Mouse (Mus musculus) liver, adult 10 weeks (tissue): ENCODE data around the gene Gm10310. TPM values are rescaled to one million over a fixed set of nuclear protein-coding genes. Genes with fewer than 3 reads are reported as not detected.

ENCODE experiments used
- polyA plus RNA-seq: library from polyadenylated mRNA; stranded (reverse); fragments of 350-450 nt; fragmentation: Illumina TruSeq; extraction: RNeasy Lipid Tissue Mini Kit (QIAGEN cat#74804); gene quantifications from one replicate; pipeline ENCODE4 v1.2.3, GENCODE M21; 2014; ENCODE audit warnings: low read depth, low replicate concordance

The Gm10310 gene
- polyA plus RNA-seq: not detected

DNA sequence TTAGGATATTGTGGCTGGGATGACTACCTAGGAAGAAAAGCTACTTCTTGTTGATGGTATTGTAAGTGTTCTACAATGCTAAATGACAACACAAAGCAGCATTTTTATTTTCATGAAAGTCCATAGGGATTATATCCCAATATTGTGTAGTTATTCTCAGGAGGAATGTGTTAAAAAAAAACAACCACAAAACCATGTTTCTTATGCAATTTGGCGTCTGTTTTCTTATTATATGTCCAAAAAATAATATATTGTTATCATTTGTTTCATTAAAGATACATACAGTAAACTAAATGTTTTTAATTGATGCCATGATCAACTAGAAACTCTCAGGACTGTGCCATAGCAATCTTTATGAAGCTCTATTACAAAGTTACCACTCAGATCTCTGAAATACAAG lies at the start of gene Gm10310:
Gene Gm10310 (minus strand): TSS at position 101 of the 400 bp plus-strand sequence.

GRCm38 (mm10) chr10:130030048-130030447 lies 45.2 kb upstream of the Gm10310 start, which contains the start of gene Olfr821:
Gene Olfr821, plus strand, starts transcription at chr10:130030348.

GRCm38 (mm10) chr10:130012321-130012720 lies 27.5 kb upstream of the Gm10310 start, which contains the start of gene Olfr820:
Gene Olfr820, plus strand, starts transcription at chr10:130012621.

DNA sequence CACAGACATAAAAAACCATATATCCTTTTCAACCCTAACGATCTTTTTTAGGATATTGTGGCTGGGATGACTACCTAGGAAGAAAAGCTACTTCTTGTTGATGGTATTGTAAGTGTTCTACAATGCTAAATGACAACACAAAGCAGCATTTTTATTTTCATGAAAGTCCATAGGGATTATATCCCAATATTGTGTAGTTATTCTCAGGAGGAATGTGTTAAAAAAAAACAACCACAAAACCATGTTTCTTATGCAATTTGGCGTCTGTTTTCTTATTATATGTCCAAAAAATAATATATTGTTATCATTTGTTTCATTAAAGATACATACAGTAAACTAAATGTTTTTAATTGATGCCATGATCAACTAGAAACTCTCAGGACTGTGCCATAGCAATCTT lies 8.8 kb downstream of the Gm10310 start, which contains the start of gene Olfr247:
Gene Olfr247 (minus strand): TSS at position 101 of the 400 bp plus-strand sequence.

DNA sequence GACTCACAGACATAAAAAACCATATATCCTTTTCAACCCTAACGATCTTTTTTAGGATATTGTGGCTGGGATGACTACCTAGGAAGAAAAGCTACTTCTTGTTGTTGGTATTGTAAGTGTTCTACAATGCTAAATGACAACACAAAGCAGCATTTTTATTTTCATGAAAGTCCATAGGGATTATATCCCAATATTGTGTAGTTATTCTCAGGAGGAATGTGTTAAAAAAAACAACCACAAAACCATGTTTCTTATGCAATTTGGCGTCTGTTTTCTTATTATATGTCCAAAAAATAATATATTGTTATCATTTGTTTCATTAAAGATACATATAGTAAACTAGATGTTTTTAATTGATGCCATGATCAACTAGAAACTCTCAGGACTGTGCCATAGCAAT lies 17.7 kb downstream of the Gm10310 start, which contains the start of gene Olfr819:
Gene Olfr819 (minus strand): TSS at position 101 of the 400 bp plus-strand sequence.

GRCm38 (mm10) chr10:129949000-129949399 lies 35.9 kb downstream of the Gm10310 start, which contains the start of gene Olfr818:
Gene Olfr818, minus strand, starts transcription at chr10:129949100.

Other genes with a start within 250 kb of the Gm10310 start
- gene Olfr806, start 243.1 kb downstream of the Gm10310 start, polyA plus RNA-seq: not detected
- gene Olfr807, start 227.3 kb downstream of the Gm10310 start, polyA plus RNA-seq: not detected
- gene Olfr808, start 219.6 kb downstream of the Gm10310 start, polyA plus RNA-seq: not detected
- not detected for gene Olfr809, start 210.4 kb downstream of the Gm10310 start, polyA plus RNA-seq
- gene Olfr810, start 190.1 kb downstream of the Gm10310 start, polyA plus RNA-seq: not detected
- not detected for gene Olfr811, start 180.7 kb downstream of the Gm10310 start, polyA plus RNA-seq
- gene Olfr812, start 139.0 kb downstream of the Gm10310 start, polyA plus RNA-seq: not detected
- gene Olfr813, start 129.7 kb downstream of the Gm10310 start, polyA plus RNA-seq: not detected
- not detected for gene Olfr814, start 105.2 kb downstream of the Gm10310 start, polyA plus RNA-seq
- not detected for gene Olfr815, start 79.2 kb downstream of the Gm10310 start, polyA plus RNA-seq
- gene Olfr816, start 69.5 kb downstream of the Gm10310 start, polyA plus RNA-seq: not detected
- not detected for gene Olfr818, start 36.0 kb downstream of the Gm10310 start, polyA plus RNA-seq
- not detected for gene Olfr819, start 17.8 kb downstream of the Gm10310 start, polyA plus RNA-seq
- not detected for gene Olfr247, start 8.9 kb downstream of the Gm10310 start, polyA plus RNA-seq
- gene Olfr820, start 27.6 kb upstream of the Gm10310 start, polyA plus RNA-seq: not detected
- gene Olfr821, start 45.3 kb upstream of the Gm10310 start, polyA plus RNA-seq: not detected
- not detected for gene Olfr822, start 86.1 kb upstream of the Gm10310 start, polyA plus RNA-seq
- gene Olfr823, start 130.3 kb upstream of the Gm10310 start, polyA plus RNA-seq: not detected
- not detected for gene Olfr824, start 144.9 kb upstream of the Gm10310 start, polyA plus RNA-seq
- not detected for gene Olfr825, start 181.7 kb upstream of the Gm10310 start, polyA plus RNA-seq
- not detected for gene Olfr826, start 199.1 kb upstream of the Gm10310 start, polyA plus RNA-seq
- not detected for gene Olfr827, start 229.3 kb upstream of the Gm10310 start, polyA plus RNA-seq